Mouse (Mus musculus): Measurements from ENCODE around the gene Gm26992.

The Gm26992 gene

DNA sequence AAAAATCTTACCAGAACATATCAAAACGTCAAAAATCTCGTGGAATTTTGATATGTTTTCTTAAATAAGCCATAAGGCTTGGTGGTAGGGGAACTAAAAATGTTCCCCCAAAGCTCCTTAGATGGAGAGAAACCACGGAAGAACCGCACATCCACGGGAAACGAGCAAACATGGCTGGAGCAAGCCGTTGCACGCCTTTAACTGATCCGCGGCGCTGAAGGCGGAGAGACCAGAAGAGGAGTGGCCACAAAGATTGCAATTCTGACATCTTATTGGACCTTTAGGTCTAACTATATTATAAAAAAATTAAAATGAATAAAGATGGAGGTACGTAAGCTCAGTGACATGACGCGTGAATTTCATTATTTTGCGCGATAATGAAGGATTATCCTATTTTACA, 61.2 kb downstream of the Gm26992 start:
- DNase-seq (ENCODE audit: low read depth), result no peak

DNA sequence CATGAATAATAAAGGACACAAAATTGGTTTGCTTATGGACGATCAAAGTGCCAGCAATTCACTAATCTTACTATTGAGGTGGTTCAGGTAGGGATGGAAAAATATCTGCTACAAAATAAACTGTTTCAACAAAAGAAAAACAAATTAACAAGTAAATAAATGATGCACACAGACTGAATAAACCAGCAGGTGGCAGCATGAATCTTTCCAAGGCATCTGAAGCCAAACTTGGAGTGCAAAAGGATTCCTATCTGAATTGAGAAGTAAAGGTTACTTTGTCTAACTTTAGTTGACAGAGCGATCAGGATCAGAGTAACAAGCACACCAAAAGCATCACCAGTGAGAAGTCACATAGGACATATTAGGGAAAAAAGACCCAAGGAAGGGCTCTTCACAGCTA, 62.2 kb downstream of the Gm26992 start:
- peak; percentile 71 for DNase-seq (ENCODE audit: low read depth)

DNA sequence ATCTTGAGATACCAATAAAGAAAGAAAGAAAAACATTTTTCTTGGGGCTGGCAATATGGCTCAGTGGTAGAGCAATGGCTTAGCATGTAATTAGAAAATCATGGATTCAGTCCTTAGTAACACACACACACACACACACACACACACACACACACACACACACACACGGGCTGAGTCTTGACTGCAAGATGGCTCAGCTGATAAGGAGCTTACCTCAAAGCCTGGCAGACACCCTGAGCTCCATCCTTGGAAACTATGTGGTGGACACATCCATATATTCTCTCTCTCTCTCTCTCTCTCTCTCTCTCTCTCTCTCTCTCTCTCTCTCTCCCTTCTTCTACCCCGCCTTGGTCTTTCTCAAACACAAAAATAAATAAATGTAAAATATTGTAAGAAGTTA, 69.0 kb downstream of the Gm26992 start:
- peak; percentile 42 for DNase-seq (ENCODE audit: low read depth)

DNA sequence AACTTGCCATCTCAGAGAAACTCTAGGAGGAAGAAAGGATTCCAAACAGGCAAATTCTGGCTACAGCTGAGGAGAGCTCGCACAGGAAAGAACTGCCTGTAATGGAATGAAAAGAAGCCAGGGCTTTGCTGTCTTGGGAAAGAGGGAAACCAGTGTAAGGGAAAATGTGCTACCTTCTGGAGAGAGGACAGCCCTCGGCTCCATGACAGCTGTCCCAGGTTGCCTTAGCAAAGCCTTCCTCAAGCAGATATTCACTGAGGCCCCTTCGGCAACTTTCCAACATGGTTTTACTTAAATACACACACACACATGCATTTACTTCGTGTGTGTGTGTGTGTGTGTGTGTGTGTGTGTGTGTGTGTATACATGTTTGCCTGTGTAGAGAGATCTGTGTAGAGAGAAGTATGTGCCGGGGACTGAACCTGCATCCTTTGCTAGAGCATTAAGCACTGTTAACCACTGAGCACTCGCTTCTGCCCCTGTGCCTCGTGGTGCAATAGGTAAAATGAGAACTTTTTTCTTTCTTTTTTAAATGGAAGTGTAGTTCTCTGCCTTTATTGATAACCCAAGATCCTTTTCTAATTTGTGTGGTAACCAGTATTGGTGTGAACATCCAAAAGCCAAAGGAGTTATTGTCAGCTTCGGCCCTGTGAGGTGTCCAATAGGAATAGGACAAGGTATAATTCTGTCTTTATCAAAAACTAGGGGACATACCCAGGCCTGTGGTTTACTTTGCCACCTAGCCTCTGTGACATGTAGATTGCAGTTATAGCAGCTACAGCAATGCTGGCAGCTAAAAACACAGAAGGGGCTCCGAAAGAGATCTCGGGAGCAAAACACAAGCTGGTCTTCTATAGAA, 70.8 kb downstream of the Gm26992 start:
- DNase-seq (ENCODE audit: low read depth), result peak; percentile 42

DNA sequence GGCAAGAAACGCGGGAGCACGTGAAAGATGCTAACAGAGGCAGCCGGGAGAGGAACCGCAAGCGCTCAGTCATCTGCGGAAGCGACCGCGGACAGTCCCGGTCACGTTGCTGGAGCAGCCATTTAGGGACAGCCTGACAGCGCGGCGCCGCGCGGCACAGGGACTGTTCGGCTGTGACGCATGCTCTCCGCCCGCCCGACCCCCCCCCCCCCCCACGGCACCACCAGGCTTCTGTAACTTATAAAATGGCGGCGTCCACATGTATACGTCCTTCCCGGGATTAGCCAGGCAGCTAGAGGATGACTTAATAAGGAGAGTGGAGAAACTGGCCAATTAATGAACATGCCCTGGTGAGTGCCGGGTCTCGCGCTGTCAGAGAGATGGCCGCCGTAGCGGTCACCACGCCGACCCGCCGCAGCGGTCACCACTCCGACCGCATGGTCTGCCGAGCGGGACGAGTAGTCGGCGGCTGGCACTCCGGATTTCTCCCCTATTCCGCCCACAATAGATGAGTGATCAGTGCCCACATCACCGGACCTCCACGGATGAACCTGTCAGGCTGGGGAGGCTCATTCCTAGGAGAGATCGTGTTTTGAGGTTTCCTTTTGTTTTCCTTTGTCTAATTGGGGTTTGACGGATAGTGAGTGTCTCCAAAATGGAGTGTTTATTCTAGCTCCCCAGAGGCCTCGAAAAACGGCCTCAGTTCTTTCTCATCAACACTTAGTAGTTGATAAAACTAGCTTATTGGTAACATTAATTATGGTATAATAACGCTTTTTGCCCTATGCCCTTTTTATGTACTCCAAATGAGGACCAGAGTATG, 71.8 kb downstream of the Gm26992 start:
- DNase-seq (ENCODE audit: low read depth), result peak; percentile 91

DNA sequence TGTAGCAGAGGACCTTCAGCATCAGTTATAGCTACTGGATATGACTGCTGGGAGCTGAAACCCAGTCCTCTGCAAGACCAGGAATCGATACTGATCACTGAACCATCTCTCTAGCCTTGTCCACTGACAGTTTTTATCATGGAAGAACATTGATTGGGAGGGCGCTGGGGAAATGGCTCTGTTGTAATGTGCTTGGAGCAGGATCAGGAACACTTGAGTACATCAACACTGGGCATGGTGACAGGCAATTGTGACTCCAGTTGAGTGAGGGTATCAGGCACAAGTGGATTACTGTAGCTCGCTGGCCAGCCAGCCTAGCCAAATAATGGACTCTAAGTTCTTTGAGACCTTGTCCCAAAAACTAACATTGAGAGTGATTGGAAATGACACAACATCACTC, 77.6 kb downstream of the Gm26992 start:
- no peak for DNase-seq (ENCODE audit: low read depth)

DNA sequence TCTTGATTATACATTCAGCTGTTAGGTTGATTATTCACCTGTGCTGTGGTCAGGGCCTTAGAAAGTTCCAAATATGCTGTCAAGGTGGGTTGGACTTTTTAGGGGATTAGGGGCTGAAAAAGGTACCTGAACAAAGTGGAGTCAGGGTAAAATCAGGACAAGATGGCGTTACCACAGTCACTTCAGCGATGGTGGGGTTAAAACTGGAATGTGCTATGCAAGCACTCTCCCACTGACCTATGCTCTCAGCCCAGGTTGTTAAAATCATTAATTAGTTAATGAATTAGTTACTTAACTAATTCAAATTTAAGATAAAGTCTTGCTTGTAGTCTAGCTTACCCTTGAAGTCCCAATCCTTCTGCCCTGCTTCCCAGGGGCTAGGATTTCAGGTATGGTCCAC, 78.3 kb downstream of the Gm26992 start:
- no peak for DNase-seq (ENCODE audit: low read depth)

DNA sequence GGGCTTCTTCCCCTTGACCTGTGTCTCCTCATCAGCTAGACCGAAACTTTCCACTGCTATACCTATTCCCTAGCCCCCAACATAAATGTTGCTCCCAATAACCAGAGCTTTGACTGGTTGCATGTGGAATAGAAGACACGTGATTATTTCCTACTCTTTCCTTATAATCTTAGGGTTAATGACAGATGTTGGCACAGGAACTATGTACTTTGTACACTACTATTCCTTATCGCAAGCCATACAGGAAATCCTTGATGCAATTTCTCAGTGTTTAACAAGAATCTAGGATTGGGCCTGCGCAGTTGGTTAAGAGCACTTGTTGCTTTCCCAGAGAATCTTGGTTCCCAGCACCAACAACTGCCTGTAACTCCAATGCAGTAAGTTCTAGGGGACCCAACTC, 86.4 kb downstream of the Gm26992 start:
- DNase-seq (ENCODE audit: low read depth), result no peak

DNA sequence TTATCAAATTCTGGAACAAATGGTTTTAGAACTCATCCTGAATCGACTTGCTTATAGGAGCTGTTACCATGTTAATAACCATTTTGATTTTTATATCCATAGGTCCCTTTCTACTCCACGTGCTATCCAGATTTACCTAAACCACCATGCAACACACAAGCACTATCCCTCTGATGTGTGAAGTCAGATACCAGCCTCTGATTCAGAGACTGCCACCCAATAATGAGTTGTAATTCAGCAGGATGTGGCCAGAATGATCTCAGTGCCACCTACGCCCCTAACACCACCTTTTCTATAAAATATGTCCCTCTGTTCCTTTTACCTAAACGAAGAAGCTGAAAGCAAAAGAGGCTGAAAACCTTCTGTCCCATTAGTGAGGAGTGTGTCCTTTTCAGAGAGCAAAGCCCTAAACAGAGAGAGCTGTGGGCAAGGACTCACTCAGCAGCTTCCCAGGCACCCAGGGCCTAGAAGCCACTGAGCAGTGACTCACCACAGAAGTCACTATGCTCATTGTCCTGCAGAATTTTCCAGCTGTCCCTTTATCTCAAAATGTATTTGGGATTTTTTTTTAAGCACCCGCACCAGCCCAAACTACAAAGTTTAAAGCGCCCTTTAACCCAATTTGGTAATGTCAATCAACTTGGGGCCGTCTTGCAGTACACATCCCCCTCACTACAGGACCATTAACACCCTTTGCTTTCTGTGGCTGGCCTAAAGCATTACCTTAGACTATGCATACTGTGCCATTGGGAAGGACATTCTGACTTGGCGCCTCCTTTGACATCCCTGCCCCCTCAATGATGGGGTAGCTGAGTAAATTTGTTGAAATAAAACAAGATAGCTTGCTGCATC, 87.6 kb downstream of the Gm26992 start:
- no peak for DNase-seq (ENCODE audit: low read depth)

DNA sequence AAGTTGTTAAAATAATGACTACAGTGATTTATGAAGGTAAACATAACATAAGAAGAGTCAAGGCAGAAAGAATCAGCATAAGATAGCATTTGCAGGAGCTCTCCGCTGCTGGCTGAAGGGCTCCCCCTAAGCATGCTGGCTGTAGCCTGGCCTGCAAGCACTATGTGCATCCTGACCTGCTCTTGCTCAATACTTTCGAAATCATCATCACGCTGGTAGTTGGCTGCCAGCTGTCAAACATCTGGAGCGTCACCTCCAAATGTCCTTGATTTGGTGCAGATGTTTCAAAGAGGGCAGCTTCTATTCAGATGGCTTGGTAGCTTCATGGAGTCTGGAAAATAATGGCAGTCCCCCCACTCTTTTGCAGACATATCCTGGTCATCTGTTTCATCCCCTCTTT, 93.0 kb downstream of the Gm26992 start:
- peak; percentile 62 for DNase-seq (ENCODE audit: low read depth)

DNA sequence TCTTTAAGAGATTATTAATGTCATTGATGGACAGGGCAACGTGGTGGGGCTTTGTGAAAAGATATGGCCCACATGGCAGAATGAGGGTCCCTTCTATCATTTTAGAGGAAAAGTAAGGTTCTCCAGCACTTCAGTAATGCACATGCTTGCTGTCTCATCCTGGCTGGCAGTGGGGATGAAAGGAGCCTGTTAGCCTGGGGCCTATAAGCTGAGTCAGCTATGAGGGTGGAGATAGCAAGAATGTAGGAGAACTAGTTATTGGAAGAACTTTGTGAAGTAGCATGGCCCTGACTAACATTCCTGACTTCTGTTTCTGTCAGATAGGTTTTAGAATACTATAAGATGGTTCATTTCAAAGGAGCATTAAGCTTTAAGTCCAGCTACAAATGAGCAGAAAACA, 93.5 kb downstream of the Gm26992 start:
- DNase-seq (ENCODE audit: low read depth), result no peak

DNA sequence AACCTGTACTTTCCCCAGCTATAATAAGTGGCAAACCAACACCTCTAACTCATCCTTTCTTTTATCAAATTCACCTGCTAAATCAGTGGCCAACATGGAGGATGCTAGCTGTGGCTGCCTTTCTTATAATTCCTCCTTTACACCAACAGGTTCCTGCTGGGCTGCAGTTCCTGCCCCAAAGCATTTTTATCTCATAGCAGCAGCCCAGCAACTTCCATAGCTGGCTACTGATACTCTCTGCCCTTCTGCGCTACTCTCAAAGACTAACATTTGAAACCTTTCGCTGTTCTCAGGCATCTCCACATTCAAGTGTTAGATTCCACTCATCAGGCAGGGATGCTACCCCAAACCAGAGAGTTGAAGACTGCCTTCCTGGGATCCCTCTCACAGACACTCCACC, 97.0 kb downstream of the Gm26992 start:
- no peak for DNase-seq (ENCODE audit: low read depth)

DNA sequence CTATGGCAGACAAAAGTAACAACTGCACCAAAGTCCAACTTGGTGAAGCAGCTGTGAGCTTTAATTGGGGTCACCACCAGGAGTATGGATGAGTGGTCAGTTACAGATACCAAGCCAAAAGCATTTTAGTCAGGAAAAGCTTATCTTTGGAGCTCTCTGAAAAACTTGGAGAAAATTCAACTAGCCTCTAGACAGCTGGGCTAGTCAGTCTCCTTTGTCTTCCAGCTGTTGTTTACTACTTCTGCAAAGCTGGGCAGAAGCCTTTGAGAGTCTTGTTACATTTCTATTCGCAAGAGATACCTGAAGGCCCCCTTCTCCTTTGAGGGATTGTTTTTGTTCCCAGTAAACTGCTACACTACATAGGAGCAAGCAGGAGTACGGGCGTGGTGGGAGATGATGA, 97.7 kb downstream of the Gm26992 start:
- DNase-seq (ENCODE audit: low read depth), result no peak

DNA sequence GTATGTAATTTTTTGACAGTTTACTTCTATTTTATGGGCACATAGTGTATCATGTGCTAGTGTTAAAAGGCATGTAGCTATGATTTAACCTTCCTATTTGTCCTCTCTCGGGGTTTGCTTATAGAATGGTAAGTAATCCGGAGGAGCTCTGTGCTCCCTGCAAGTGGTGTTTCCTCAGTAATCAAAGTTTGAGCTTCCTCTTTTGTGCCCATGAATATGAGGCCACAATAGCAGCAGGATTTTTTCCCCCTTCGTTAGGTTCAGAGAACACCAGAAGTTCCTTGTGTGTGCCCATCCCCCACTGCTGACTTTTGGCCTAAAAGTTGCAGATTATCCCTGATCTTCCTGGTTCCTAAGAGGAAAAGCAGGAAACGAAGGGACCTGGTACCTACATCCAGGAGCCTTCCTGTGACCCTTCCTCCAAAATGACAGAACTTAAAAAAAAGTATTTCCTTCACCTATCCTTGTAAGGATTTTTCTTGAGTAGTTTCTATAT, 99.5 kb downstream of the Gm26992 start:
- DNase-seq (ENCODE audit: low read depth), result no peak

DNA sequence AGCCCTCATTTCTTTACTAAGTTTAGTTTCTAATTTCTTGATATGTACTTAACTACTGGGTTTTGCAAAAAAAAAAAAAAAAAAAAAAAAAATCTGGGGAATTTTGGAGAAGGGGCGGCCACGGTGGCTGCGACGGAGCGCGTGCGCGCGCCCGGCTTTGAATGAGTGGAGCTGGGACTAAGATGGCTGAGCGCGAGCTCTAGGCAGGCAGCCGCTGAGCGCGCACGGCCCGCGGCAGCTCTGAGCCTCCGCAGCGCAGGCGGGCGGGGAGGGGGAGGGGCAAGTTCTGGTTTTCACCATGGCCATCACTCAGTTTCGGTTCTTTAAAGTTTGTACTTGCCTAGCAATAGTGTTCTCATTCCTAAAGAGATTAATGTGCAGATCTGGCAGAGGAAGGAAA, 107.4 kb downstream of the Gm26992 start:
- DNase-seq (ENCODE audit: low read depth), result no peak
